Mouse (Mus musculus): ENCODE data around the gene Theg.

DNA sequence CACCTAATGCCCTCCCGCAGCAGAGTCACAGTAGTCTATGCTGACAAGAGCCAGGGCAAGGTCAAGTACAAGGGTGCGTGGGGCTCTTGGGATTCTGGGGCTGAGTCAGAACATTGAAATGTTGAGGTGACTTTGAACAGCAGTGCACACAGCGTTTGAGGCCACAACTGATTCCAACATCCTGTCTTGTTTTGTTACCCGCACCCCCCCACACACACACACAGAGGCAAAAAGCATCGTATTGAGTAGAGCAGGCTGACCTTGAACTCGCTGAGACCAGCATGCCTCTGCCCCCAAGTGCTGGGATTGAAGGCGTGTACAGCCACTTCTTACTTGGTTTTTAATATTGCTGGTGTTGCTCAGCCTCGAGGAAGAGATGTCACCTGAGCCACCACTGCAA lies 12.8 kb downstream of the Theg start:
- TF ChIP-seq CTCF (conservative IDR thresholded peaks at IDR 0.05; ENCODE audit: low read length) (no peak), NANOG (IDR thresholded peaks at IDR 0.05; ENCODE audit: borderline replicate concordance, low read length) (no peak), POU5F1 (IDR thresholded peaks at IDR 0.05; ENCODE audit: borderline replicate concordance, low read length) (no peak)
